Mouse (Mus musculus) spleen, adult 18-20 months (tissue): ENCODE data around the gene Ttc39a.

Experiments
- DNase-seq, 2 experiments: peaks; one replicate each; pipeline ENCODE4 v3.0.0; 2022; ENCODE audit warnings: mixed read lengths in 2 of 2

The Ttc39a gene

DNA sequence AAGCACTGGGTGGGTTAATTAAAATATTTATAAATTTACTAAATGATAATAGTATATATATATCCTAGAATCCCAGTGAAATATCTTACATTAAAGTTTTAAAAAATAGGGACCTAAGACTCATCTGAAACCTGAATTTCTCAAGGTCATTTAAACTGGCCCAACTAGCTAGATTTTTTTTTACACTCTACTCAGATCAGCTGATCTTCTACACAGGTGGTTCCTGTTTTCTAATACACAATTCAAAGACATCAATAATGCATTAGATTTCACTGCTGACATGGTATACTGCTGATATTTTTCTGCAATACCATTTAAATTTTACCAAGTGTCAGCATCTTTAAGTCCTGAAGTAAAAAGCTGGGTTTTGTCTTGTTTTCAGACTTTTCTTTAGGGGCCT is 57.5 kb downstream of the Ttc39a start:
- DNase-seq: no peak

DNA sequence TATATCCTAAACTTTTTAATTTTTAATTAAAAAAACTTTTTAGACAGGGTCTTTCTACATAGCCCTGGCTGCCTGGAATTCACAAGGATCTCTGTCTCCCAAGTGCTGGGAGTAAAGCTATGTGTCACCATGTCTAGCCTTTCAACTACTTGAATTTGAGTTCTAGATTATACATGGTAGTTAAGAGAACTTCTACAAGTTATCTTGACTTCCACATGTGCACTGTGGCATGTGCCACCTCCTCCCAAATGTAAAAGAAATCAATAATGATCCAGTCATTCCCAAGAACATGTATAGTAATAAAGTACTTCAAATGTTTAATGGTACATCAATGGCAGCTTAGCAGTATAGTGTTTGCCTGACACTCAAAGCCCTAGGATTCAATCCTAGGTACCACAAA is 61.3 kb downstream of the Ttc39a start:
- no peak for DNase-seq

- no peak for DNase-seq
Observed at GRCm38 (mm10) chr4:109471606-109472005, 65.2 kb downstream of the Ttc39a start.

GRCm38 (mm10) chr4:109472566-109472965 is 66.1 kb downstream of the Ttc39a start:
- DNase-seq: no peak

- DNase-seq: no peak
Observed at GRCm38 (mm10) chr4:109475078-109475477, 68.7 kb downstream of the Ttc39a start.

- DNase-seq: peak; percentile 15 to 48
Observed at GRCm38 (mm10) chr4:109475577-109476553, 69.4 kb downstream of the Ttc39a start.

DNA sequence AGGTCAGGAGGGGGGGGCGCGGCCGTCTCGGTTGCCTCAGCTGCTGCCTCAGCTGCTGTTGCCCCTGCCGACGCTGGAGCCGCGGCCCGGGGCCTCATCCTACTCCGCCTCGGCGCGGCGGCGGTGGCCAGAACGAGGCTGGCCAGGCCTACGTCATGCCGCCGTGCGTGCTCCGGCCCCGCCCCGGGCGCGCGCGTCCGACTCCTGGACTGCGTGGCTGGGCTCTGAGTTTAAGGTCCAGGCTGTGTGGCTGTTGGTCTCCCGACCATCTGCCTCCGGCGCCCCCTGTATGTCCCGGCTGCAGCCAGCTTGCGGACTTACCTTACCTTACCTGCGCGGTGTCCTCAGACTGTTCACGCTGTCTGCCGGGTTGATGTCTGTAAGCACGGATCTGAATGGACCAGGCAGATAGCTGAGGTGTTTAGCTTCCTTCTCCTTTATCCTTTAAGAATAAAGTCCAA is 70.2 kb downstream of the Ttc39a start:
- peak; percentile 73 to 87 for DNase-seq

DNA sequence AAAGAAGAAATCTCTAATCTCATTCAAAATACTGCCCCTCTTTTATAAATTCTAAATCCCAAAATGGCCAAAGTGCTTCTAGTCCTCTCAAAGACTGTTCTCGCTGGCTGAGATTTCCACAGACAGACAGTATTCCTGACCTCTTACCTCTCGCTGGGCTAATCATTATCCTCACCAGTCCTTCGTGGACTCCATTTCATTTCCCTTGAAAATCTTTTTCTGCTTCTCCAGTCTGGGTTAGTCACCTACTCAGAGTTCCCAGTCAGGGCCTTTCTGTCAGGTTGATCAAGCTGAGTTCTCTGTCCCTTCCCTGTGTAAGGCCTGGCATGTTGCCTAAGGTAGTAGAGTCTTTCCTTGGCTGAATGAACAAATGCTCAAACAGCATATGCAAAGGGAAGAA is 71.0 kb downstream of the Ttc39a start:
- no peak for DNase-seq

DNA sequence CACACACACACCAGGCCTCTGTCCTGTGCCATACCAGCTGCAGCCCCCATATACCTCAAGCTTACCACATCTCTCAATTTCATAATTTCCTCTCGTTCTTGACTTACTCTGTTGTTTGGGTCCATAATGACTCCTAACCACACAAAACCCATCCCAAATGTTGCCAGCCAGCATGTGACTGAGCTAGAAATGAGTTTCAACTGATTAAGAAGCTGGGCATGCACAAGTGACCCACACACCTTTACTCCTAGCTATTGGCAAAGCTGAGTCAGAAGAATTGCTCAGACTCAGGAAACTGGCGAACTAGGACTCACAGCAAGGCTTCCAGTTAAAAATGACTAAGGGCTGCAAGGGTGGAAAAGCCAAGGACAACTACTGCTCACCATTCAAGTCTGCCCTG is 75.0 kb downstream of the Ttc39a start:
- no peak for DNase-seq

DNA sequence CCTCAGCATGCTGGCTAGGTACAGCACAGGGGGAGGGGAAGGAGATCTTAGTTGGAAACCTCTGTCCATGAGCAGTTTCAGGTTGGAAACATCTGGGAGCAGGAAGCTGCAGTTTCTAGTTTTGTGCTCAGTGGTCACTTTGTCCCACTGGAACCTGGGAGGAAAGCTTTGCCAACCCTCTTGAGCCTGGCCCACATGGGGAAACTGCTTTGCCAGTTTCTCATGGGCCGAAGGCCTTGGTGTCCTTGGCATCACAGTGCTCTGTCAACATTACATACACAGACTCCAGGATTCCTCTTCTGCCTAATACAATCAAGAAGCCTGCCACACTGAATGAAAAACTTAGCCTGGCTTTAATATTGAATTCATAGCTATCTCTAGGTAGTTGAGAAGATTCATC is 76.3 kb downstream of the Ttc39a start:
- DNase-seq: no peak

- DNase-seq: no peak
Observed at GRCm38 (mm10) chr4:109484621-109485020, 78.2 kb downstream of the Ttc39a start, which contains the start of gene Rnf11. Rnf11 (minus strand) TSS chr4:109484728.

GRCm38 (mm10) chr4:109488812-109489211 is 82.4 kb downstream of the Ttc39a start:
- no peak for DNase-seq

- DNase-seq: no peak
Observed at GRCm38 (mm10) chr4:109493581-109493980, 87.2 kb downstream of the Ttc39a start.
